Mouse (Mus musculus) megakaryocyte, embryonic 14.5 days (primary cell): ENCODE data around the gene Enah.

Experiments used
- FLI1 ChIP-seq: IDR thresholded peaks from 2 replicates; pipeline ENCODE4 v1.6.1; 2012; ENCODE audit warnings: low read length, inconsistent platforms, mixed read lengths
- GATA1 ChIP-seq: IDR thresholded peaks from 3 replicates; pipeline ENCODE4 v1.6.1; 2012; ENCODE audit warnings: mixed read lengths, low read length, inconsistent platforms, borderline replicate concordance

- TF ChIP-seq GATA1 (no peak), FLI1 (no peak)
Observed at GRCm38 (mm10) chr1:181993597-181993996, 26.2 kb downstream of the Enah start.
